Mouse (Mus musculus) forebrain, embryonic 14.5 days (tissue): Measurements from ENCODE around the gene Creb5. TPM values are rescaled to one million over a fixed set of nuclear protein-coding genes. Genes with fewer than 3 reads are reported as not detected.
A peak's percentile ranks its signal among the peaks of the same experiment; 100 is the strongest.

Experiments
- ATAC-seq: fragments of 200-750 bp; cut with Nextera tagmentation; 2 replicates; pipeline ENCODE4 v1.8.0; 2017; ENCODE audit warnings: mild to moderate bottlenecking, moderate library complexity
- DNase-seq: peaks from one replicate; pipeline ENCODE4 v3.0.0-alpha.2; 2015; ENCODE audit warnings: low spot score
- H3K27ac ChIP-seq: fragments of 300-500 bp; sonication (generic); 2 replicates; pipeline ENCODE4 v1.5.1; 2014; ENCODE audit warnings: low read depth, mild to moderate bottlenecking, control low read depth, low read length, moderate library complexity
- H3K27me3 ChIP-seq: fragments of 300-500 bp; sonication (generic); replicated peaks from 2 replicates; pipeline ENCODE4 v1.6.1; 2014; ENCODE audit warnings: low read length, control low read depth, mixed read lengths; ENCODE audit not compliant: control insufficient read depth, insufficient read depth
- H3K36me3 ChIP-seq: fragments of 300-500 bp; sonication (generic); 2 replicates; pipeline ENCODE4 v1.6.1; 2014; ENCODE audit warnings: low read length, control low read depth; ENCODE audit not compliant: control insufficient read depth, insufficient read depth
- H3K4me1 ChIP-seq: fragments of 300-500 bp; sonication (generic); 2 replicates; pipeline ENCODE4 v1.6.1; 2014; ENCODE audit warnings: antibody characterized with exemption, low read length, control low read depth; ENCODE audit not compliant: control insufficient read depth, insufficient read depth
- H3K4me2 ChIP-seq: fragments of 300-500 bp; sonication (generic); 2 replicates; pipeline ENCODE4 v1.6.1; 2014; ENCODE audit warnings: mild to moderate bottlenecking, control low read depth, low read length
- H3K4me3 ChIP-seq: fragments of 300-500 bp; sonication (generic); 2 replicates; pipeline ENCODE4 v1.5.1; 2014; ENCODE audit warnings: low read depth, low read length, control low read depth
- H3K9ac ChIP-seq: fragments of 300-500 bp; sonication (generic); 2 replicates; pipeline ENCODE4 v1.6.1; 2014; ENCODE audit warnings: mild to moderate bottlenecking, low read length, control low read depth, moderate library complexity
- H3K9me3 ChIP-seq: fragments of 300-500 bp; sonication (generic); replicated peaks from 2 replicates; pipeline ENCODE4 v1.6.1; 2016; ENCODE audit warnings: low read length, control low read depth, mixed read lengths; ENCODE audit not compliant: control insufficient read depth
- WGBS: fragments of 180-500 bp; shearing (Covaris S2); extraction: QIAGEN DNeasy Blood & Tissue Kit; methylation state at CpG from one replicate; pipeline ENCODE4 v1.1.7; 2014; 5-methylcytosine and 5-hydroxymethylcytosine counted together
- polyA plus RNA-seq: library from polyadenylated mRNA; unstranded; fragments of >200 nt; fragmentation: Nextera tagmentation; extraction: Ambion mirVana; gene quantifications from 2 replicates; pipeline ENCODE4 v1.2.1, GENCODE M21; 2014

The Creb5 gene
- polyA plus RNA-seq, 1 experiment from 2014 or later = 8.5 TPM

DNA sequence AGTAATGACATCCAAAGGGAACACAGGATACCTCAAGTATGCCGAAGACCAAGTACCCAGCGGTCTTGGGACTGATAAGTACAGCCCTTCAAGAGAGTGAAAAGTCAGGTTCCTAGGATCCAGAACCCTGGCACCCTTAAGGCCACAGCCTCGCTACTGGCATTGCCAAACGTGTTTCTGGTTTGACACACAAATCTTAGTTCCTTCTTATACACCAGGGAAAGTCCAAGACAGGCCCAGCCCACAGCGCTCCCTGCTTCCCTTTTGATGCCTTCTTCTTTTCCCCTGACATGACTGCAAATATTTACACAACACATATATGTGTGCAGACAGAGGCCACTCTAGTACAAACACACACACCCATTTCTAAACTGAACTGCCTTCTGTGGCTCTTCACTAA, 423.5 kb downstream of the Creb5 start:
- Histone ChIP-seq H3K4me3 (no peak overlapping the region), H3K9me3 (no peaks in the 10 kb centered on the region), H3K27me3 (no peaks in the 10 kb centered on the region), H3K4me1 (peaks cover 6% of the 10 kb centered on the region; the same call in 1 of the 2 replicates), H3K27ac (no peak overlapping the region), H3K4me2 (no peak overlapping the region), H3K9ac (no peak overlapping the region), H3K36me3 (no peaks in the 10 kb centered on the region)
- ATAC-seq (no peak), DNase-seq (no peak)
- 89% methylated on average over 5 of the region's 5 CpGs for WGBS

DNA sequence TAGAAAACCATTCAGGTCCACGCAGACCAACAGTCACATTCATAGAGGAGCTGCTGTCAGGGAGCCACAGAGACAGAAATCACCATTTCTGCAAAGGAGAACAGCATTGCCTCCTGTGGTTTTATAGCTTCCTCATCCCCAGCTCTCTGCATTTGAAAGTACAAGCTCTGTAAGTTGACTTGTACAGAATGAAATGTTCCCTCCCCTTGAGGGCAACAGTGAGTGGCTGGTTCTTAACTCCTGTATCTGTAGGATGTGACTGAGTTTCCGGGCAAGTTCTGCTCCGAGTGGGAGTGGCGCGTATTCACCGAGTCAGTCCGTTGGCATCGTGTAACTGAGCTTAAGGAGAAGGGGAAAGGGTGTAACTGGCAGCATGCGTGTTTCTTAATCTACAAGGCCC, 426.1 kb downstream of the Creb5 start:
- Histone ChIP-seq H3K36me3 (no peaks in the 10 kb centered on the region), H3K4me2 (no peak overlapping the region), H3K4me1 (peaks cover 6% of the 10 kb centered on the region; the same call in 1 of the 2 replicates), H3K27ac (no peak overlapping the region), H3K9ac (no peak overlapping the region), H3K27me3 (no peaks in the 10 kb centered on the region), H3K9me3 (no peaks in the 10 kb centered on the region), H3K4me3 (no peak overlapping the region)
- whole genome bisulfite sequencing = 81% methylated on average over 9 of the region's 9 CpGs
- ATAC-seq (no peak), DNase-seq (no peak)

DNA sequence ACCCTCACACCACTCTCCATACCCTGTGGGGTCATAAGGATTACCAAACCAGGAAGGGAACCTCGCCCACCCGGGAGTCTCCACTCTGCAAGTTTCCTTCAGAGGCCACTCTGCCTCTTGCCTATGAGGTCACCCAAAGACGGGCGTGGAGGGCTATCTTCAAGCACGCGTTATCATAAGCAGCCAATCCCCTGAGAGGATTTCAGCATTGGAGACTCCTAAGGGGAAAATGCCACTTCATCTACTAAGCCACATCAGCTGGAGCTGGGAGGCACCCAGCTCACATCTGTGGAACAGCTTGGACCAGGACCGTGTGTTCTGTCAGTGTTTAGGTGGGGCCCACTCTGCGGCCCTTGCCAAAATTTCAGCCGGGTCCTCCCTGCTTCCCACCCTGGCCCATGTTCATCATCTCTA, 427.8 kb downstream of the Creb5 start:
- H3K27me3 ChIP-seq = no peaks in the 10 kb centered on the region
- H3K9ac ChIP-seq = no peak overlapping the region
- 0 out of 2 replicates have a peak, but pooled peaks cover 2% of the 10 kb centered on the region for H3K4me1 ChIP-seq
- no peak for ATAC-seq
- no peaks in the 10 kb centered on the region for H3K36me3 ChIP-seq
- no peak overlapping the region for H3K27ac ChIP-seq
- WGBS = 89% methylated on average over 9 of the region's 9 CpGs
- H3K4me3 ChIP-seq = no peak overlapping the region
- H3K9me3 ChIP-seq = no peaks in the 10 kb centered on the region
- H3K4me2 ChIP-seq = no peak overlapping the region
- DNase-seq = no peak

DNA sequence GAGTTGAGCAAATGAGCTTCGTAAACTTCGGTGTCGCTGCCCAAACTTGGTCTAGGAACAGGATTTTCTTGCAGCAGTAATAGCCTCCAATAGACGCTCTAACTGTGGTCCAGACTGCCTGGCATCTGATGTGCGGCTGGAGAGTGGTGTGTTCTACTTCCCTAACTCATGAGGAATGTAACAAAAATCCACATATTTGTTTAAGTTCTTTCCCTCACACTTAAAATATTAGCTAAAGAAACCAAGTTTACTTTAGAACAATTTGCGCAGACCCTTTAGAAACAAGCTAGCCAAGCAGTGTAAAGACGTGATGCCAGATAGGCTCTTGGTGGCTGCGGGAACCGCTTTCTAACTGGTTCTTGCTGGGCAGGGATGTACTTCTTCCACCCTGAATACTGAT, 428.9 kb downstream of the Creb5 start:
- no peak overlapping the region for H3K4me3 ChIP-seq
- H3K27ac ChIP-seq = no peak overlapping the region
- H3K27me3 ChIP-seq = no peaks in the 10 kb centered on the region
- DNase-seq = no peak
- 85% methylated on average over 9 of the region's 9 CpGs for WGBS
- H3K4me2 ChIP-seq = no peak overlapping the region
- no peaks in the 10 kb centered on the region for H3K36me3 ChIP-seq
- no peaks in the 10 kb centered on the region for H3K9me3 ChIP-seq
- no peaks in the 10 kb centered on the region for H3K4me1 ChIP-seq
- H3K9ac ChIP-seq = no peak overlapping the region
- no peak for ATAC-seq

DNA sequence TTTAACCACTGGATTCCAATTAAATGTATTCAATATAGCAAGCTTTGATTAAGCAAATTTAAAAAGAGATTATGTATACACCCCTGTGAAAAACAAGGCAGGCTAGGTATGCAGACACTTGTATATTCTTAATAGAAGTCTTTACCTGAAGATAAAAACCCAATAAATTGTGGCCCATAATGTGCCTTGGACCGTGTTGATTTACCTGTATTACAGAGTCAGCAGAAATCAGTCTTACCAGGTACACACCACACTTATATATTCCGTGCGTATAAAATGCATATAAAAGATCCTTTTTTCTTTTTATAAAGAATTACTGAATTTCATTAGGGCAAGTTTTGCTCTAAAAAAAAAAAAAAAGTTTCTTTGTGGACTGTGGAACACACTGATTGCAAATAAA, 432.9 kb downstream of the Creb5 start:
- no peaks in the 10 kb centered on the region for H3K36me3 ChIP-seq
- no peak overlapping the region for H3K4me2 ChIP-seq
- H3K4me1 ChIP-seq = no peaks in the 10 kb centered on the region
- H3K4me3 ChIP-seq = no peak overlapping the region
- H3K27me3 ChIP-seq = no peaks in the 10 kb centered on the region
- WGBS = 87% methylated on average over 3 of the region's 3 CpGs
- H3K9ac ChIP-seq = no peak overlapping the region
- H3K9me3 ChIP-seq = no peaks in the 10 kb centered on the region
- DNase-seq (no peak), ATAC-seq (no peak)
- no peak overlapping the region for H3K27ac ChIP-seq

DNA sequence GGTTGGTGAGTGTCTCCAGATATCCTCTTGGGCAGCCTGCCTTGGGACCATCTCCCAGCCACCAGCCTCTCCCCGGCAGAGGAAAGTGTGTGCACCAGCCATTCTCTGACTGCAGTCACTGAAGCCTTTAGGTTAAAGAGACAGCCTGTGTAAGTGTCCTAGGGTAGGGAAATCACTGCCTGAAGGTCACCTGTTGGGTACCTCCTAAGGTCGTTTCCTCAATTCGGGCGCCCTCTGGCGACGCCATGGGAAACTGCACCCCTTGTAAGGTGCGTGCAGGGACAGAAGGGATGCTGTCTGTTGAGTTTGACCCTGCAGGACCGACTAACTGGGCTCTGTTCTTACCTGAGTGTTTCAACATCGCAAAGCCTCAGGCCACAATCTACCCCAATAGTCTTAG, 434.5 kb downstream of the Creb5 start:
- Histone ChIP-seq H3K27ac (no peak overlapping the region), H3K4me2 (no peak overlapping the region), H3K9ac (no peak overlapping the region), H3K4me1 (no peaks in the 10 kb centered on the region), H3K4me3 (no peak overlapping the region), H3K36me3 (no peaks in the 10 kb centered on the region), H3K27me3 (no peaks in the 10 kb centered on the region), H3K9me3 (no peaks in the 10 kb centered on the region)
- 10% methylated on average over 9 of the region's 9 CpGs for WGBS
- ATAC-seq = peak; percentile 34; the same call in 1 of the 2 replicates
- DNase-seq = peak; percentile 80

DNA sequence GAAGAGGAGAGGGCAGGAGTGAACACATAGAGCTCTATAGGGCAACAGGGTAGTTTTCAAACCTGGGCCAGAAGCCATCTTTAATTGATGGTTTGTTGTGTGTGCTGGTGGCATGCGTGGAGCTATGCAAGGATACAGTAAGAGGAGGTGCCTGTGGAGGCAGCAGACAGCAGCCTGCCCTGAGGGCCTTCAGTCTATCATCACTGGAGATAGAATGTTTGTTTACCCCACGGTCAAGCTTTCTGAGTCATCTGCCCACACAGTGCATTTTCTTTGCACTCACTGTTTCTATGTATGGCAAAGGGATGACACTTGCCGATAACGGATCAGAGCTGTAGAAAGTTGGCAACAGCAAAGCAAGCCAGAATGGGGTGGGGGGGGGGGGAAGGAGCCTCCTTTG, 435.6 kb downstream of the Creb5 start:
- Histone ChIP-seq H3K27me3 (no peaks in the 10 kb centered on the region), H3K9me3 (no peaks in the 10 kb centered on the region), H3K36me3 (no peaks in the 10 kb centered on the region), H3K4me1 (no peaks in the 10 kb centered on the region), H3K4me3 (no peak overlapping the region), H3K4me2 (no peak overlapping the region), H3K27ac (no peak overlapping the region), H3K9ac (no peak overlapping the region)
- WGBS = 90% methylated on average over 4 of the region's 4 CpGs
- DNase-seq (no peak), ATAC-seq (no peak)

DNA sequence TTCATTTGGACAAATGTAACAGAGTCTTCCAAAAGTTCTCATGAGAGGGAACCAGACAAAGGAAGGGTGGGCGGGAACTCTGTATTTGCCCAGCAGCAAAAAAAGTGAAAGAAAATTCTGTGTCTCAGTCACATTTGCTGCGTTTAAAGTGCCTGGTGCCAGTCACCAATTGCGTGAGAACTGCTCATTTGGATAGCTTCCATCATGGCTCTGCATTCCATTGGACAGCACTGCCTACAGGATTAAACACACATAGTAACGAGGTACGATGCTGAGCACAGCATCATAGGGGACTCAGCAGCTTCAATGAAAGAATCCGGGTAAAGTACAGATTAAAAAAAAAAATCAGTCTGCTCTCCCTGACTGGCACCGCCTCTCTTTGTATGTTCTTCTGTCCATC, 443.4 kb downstream of the Creb5 start:
- no peaks in the 10 kb centered on the region for H3K9me3 ChIP-seq
- H3K4me3 ChIP-seq = no peak overlapping the region
- WGBS = 30% methylated on average over 7 of the region's 7 CpGs
- no peak overlapping the region for H3K9ac ChIP-seq
- no peak overlapping the region for H3K4me2 ChIP-seq
- H3K27me3 ChIP-seq = no peaks in the 10 kb centered on the region
- H3K4me1 ChIP-seq = peaks cover 3% of the 10 kb centered on the region; the same call in 1 of the 2 replicates
- H3K27ac ChIP-seq = no peak overlapping the region
- ATAC-seq (peak; percentile 68; the same call in 1 of the 2 replicates), DNase-seq (peak; percentile 77)
- H3K36me3 ChIP-seq = no peaks in the 10 kb centered on the region

DNA sequence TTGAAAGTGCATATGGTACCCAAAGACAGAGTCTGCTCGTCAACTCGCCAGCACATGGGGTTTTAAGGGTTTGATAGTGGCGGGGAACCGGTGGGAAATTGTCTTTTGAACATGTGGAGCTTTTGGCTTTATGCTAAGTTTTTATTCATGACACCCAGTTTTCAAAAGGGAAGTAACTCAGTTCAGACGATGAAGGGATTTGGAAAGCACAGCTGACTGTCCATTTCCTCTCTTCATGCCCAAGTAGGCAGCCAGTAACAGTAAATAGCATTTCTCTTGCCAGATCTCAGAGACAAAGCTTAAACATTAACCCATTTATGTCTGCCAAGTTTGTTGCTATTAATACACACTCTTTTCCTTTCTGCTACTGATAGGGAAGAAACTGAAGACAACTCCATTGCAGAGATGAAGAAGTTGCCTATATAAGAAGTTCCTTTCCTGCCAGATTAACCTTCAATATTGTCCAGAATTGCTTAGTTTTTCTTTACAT, 444.0 kb downstream of the Creb5 start:
- DNase-seq (peak; percentile 45), ATAC-seq (no peak)
- Histone ChIP-seq H3K4me3 (no peak overlapping the region), H3K4me2 (no peak overlapping the region), H3K9ac (no peak overlapping the region), H3K27me3 (no peaks in the 10 kb centered on the region), H3K4me1 (peaks cover 3% of the 10 kb centered on the region; the same call in 1 of the 2 replicates), H3K36me3 (no peaks in the 10 kb centered on the region), H3K9me3 (no peaks in the 10 kb centered on the region), H3K27ac (no peak overlapping the region)
- WGBS = 51% methylated on average over 5 of the region's 5 CpGs
